Mouse (Mus musculus) heart, embryonic 16.5 days (tissue): Measurements from ENCODE around the gene Nop9. TPM values are rescaled to one million over a fixed set of nuclear protein-coding genes. Genes with fewer than 3 reads are reported as not detected.
"Not testable (repeated sequence)": the region's sequence is repeated elsewhere in the genome, so short reads cannot be mapped to it uniquely, and the experiment has no call there.

ENCODE experiments used
- ATAC-seq: fragments of 200-750 bp; cut with Nextera tagmentation; replicated peaks from 2 replicates; pipeline ENCODE4 v1.8.0; 2017; ENCODE audit warnings: moderate number of reproducible peaks; ENCODE audit not compliant: insufficient read depth, low FRiP score; ENCODE audit errors: extremely low read depth
- H3K27ac ChIP-seq: fragments of 300-500 bp; sonication (generic); 2 replicates; pipeline ENCODE4 v1.5.1; 2014; ENCODE audit warnings: mild to moderate bottlenecking, low read length, control low read depth, moderate library complexity
- H3K27me3 ChIP-seq: fragments of 300-500 bp; sonication (generic); 2 replicates; pipeline ENCODE4 v1.6.1; 2014; ENCODE audit warnings: low read length, mixed read lengths; ENCODE audit not compliant: control insufficient read depth, insufficient read depth
- H3K36me3 ChIP-seq: fragments of 300-500 bp; sonication (generic); 2 replicates; pipeline ENCODE4 v1.6.1; 2014; ENCODE audit not compliant: control insufficient read depth, insufficient read depth
- H3K4me1 ChIP-seq: fragments of 300-500 bp; sonication (generic); 2 replicates; pipeline ENCODE4 v1.6.1; 2014; ENCODE audit warnings: low read length, mixed read lengths; ENCODE audit not compliant: control insufficient read depth, insufficient read depth
- H3K4me2 ChIP-seq: fragments of 300-500 bp; sonication (generic); 2 replicates; pipeline ENCODE4 v1.6.1; 2014; ENCODE audit warnings: low read depth, mild to moderate bottlenecking, control low read depth, low read length
- H3K4me3 ChIP-seq: fragments of 300-500 bp; sonication (generic); 2 replicates; pipeline ENCODE4 v1.5.1; 2014; ENCODE audit warnings: mild to moderate bottlenecking, control low read depth, low read length
- H3K9ac ChIP-seq: fragments of 300-500 bp; sonication (generic); 2 replicates; pipeline ENCODE4 v1.6.1; 2014; ENCODE audit warnings: low read length, control low read depth
- H3K9me3 ChIP-seq: fragments of 300-500 bp; sonication (generic); replicated peaks from 2 replicates; pipeline ENCODE4 v1.6.1; 2016; ENCODE audit warnings: low read length; ENCODE audit not compliant: control insufficient read depth
- WGBS: fragments of 180-500 bp; shearing (Covaris S2); extraction: QIAGEN DNeasy Blood & Tissue Kit; methylation state at CpG from one replicate; pipeline ENCODE4 v1.1.7; 2014; 5-methylcytosine and 5-hydroxymethylcytosine counted together
- polyA plus RNA-seq: library from polyadenylated mRNA; unstranded; fragments of >200 nt; fragmentation: Nextera tagmentation; extraction: Ambion mirVana; gene quantifications from 2 replicates; pipeline ENCODE4 v1.2.1, GENCODE M21; 2015

Nop9 gene
- polyA plus RNA-seq, 1 experiment from 2014 or later: 22.7 TPM

DNA sequence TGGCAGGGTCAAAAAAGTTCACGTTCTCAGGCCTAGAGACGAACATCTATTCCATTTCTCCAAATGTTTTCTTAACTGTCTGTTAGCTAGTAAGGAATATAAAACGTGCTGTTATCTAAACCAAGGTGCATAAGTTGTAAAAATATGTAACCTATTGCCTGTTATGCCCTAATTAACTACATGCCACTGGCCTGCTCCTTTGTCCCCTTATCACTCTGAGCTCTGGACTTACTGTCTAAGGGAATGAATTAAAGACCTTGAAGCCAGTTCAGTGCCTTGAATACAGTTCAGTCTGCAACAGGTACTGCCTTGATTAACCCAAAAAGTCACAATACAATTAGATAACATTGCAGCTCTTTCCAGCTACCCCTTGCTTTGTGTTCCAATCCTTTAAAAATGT, 10.2 kb upstream of the Nop9 start:
- peaks cover 24% of the 10 kb centered on the region for H3K36me3 ChIP-seq
- H3K4me2 ChIP-seq: no peak overlapping the region
- no peaks in the 10 kb centered on the region for H3K27me3 ChIP-seq
- no peaks in the 10 kb centered on the region for H3K9me3 ChIP-seq
- H3K4me1 ChIP-seq: no peaks in the 10 kb centered on the region
- no peak for ATAC-seq
- H3K9ac ChIP-seq: no peak overlapping the region
- 48% methylated on average over 3 of the region's 3 CpGs for WGBS
- no peak overlapping the region for H3K27ac ChIP-seq
- H3K4me3 ChIP-seq: no peak overlapping the region

DNA sequence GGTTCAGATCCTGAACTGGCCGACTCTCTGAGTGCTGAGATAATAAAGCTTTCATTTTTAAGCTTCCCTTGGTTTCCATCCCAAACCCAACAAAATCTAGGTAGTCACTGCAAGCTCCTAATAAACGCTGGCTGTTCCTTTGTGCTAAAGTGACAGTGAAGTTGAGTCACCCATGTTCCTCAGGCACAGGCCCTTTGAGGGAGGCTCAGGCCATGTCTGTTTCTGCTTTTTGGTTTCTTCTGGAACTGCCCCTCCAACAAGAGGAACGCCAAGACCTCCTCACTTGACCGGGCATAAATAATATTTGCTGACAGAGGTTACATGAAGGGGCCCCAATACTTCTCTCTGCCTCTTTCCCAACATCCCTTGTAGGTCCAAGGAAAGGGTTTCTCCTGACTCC, 9.7 kb upstream of the Nop9 start:
- no peak for ATAC-seq
- Histone ChIP-seq H3K27ac (no peak overlapping the region), H3K4me1 (no peaks in the 10 kb centered on the region), H3K4me2 (no peak overlapping the region), H3K36me3 (peaks cover 26% of the 10 kb centered on the region), H3K4me3 (no peak overlapping the region), H3K9me3 (no peaks in the 10 kb centered on the region), H3K27me3 (no peaks in the 10 kb centered on the region), H3K9ac (no peak overlapping the region)
- 68% methylated on average over 4 of the region's 4 CpGs for WGBS

DNA sequence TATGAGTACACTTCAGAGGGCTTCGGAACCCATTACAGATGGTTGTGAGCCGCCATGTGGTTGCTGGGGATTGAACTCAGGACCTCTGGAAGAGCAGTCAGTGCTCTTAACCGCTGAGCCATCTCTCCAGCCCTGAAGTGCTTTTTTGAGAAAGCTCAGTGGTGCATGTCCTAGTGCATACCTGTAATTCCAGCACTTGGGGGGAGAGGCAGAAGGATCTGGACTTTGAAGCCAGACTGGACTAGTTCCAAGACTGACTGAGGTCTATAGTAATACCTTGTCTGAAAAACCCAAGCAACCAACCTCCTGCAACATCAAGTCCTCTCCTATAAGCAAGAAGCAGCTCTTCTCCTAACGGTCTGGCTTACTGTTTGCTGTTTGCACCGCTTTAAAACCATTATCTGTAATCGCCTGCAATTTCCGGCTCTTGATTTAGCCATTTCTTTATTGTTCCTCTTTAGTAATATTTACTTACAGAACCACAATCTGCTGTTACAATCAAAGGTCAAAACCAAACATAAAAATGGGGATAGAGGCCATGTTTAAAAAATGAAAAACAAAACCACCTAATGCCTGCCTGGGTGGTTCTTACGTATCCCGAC, 8.3 kb upstream of the Nop9 start:
- no peak for ATAC-seq
- Histone ChIP-seq H3K36me3 (peaks cover 26% of the 10 kb centered on the region), H3K9me3 (no peaks in the 10 kb centered on the region), H3K27me3 (no peaks in the 10 kb centered on the region), H3K4me3 (no peak overlapping the region), H3K9ac (no peak overlapping the region), H3K27ac (no peak overlapping the region), H3K4me2 (no peak overlapping the region), H3K4me1 (no peaks in the 10 kb centered on the region)
- WGBS: 89% methylated on average over 9 of the region's 9 CpGs

DNA sequence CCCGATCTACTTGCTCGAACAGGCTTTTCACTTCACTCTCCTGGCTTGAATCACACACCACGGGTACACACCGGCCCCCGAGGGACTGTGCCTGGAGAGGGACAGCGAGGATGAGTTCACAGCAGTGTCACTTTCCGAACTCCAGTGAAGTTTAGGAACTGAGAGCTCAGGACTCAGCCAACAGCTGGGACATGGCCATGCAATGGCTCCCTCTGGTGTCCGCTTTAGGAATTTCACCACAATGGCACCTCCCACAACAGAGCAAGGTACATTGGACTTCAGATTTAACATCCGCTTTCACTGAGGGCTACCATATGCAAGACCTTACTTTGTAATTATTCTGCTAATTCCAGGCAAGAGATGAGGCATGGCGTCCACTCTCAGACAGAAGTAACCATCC, 1.8 kb upstream of the Nop9 start:
- WGBS: 19% methylated on average over 10 of the region's 10 CpGs
- Histone ChIP-seq H3K27ac (no peak overlapping the region), H3K27me3 (no peaks in the 10 kb centered on the region), H3K4me2 (peak overlapping the region; percentile 29; the same call in 1 of the 2 replicates), H3K9ac (no peak overlapping the region), H3K4me1 (peaks cover 22% of the 10 kb centered on the region), H3K9me3 (no peaks in the 10 kb centered on the region), H3K4me3 (no peak overlapping the region), H3K36me3 (peaks cover 23% of the 10 kb centered on the region)
- ATAC-seq: peak; percentile 70

DNA sequence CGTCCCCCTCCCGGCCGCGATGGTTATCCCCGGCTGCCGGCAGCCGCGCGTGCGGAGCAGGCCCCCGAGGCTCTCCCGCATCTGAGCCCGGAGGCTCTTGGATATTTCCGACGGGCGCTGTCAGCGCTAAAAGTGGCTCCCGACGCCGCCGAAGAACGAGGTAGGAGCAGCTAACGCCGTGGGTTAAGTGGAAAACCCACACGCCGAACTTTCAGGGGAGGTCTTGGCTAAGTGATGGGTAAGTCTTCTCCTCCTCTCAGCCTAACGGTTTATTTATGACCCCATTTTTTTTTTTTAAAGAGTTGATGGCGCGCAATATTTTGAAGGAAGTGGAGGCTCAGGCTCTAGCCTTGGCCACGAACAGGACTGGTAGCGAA, 356 bp downstream of the Nop9 start:
- Histone ChIP-seq H3K4me2 (peak overlapping the region; percentile 94), H3K27ac (0 out of 2 replicates have a peak overlapping the region, but pooled peaks have one; percentile 26), H3K27me3 (no peaks in the 10 kb centered on the region), H3K4me3 (peak overlapping the region; percentile 92), H3K36me3 (peaks cover 16% of the 10 kb centered on the region), H3K9ac (peak overlapping the region; percentile 91), H3K9me3 (no peaks in the 10 kb centered on the region), H3K4me1 (peaks cover 22% of the 10 kb centered on the region)
- peak; percentile 37 for ATAC-seq
- under 1% methylated on average over 31 of the region's 31 CpGs for WGBS

DNA sequence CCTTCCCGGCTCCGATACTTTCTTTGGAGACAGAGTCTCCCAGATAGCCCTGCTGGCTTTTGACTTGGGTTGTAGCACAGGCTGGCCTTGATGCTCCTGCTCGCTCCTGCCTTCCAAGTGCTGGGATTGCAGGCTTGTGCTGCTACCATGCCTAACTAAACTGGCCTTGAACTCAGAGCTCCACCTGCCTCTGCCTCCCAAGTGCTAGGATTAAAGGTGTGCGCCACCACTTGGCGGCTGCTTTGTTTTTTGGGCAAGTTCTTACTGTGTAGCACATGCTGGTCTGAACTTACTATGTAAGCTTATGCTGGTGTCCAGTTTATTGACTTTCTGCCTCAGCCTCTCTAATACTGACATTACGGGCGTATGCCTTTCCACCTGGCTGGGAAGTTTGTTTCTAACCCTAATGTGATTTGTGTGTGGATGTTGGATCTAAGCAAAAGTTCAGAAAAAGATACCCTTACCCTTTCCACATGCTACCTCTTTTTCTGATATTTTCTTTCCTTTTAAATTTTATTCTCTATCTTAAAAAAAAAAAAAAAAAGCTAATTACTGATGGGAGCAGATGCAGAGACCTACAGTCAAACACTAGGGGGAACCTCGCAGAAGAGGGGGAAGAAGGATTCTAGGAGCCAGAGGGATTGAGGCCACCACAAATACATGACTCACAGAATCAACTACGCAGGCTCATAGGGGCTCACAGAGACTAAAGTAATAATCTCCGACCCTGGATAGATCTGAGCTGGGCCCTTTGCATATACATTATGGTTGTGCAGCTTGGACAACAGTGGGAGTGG, 1.8 kb downstream of the Nop9 start:
- H3K36me3 ChIP-seq: peaks cover 23% of the 10 kb centered on the region

DNA sequence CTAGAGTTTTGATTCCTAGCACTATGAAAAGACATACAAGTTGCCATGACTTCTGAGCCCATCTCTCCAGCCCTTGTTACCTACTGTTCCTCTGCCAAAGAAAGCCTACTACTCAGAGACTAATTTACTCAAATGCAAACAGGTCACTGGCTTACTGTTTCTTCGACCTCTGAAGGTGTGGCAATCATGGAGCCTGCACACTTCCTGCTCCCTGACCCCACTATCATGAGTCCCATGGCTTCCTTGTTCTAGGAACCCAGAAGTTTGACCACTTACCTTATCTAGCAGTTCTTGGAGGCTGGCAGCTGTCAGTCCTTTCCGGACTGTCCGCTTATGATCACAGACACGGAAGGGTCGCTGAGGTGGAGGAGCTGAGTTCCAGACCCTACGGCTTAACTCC, 12.1 kb downstream of the Nop9 start:
- Histone ChIP-seq H3K36me3 (peaks cover 30% of the 10 kb centered on the region), H3K27ac (no peak overlapping the region), H3K9ac (no peak overlapping the region), H3K4me2 (0 out of 2 replicates have a peak overlapping the region, but pooled peaks have one; percentile 21), H3K9me3 (no peaks in the 10 kb centered on the region), H3K27me3 (peaks cover 7% of the 10 kb centered on the region), H3K4me3 (no peak overlapping the region), H3K4me1 (peaks cover 6% of the 10 kb centered on the region; the same call in 1 of the 2 replicates)
- no peak for ATAC-seq
- 29% methylated on average over 6 of the region's 6 CpGs for WGBS

More for the DNA sequence above, 1.8 kb downstream of the Nop9 start:
- no peak overlapping the region for H3K9ac ChIP-seq
- H3K9me3 ChIP-seq: no peaks in the 10 kb centered on the region
- ATAC-seq: no peak
- no peak overlapping the region for H3K4me3 ChIP-seq
- H3K27me3 ChIP-seq: no peaks in the 10 kb centered on the region
- H3K27ac ChIP-seq: no peak overlapping the region
- H3K4me2 ChIP-seq: peak overlapping the region; percentile 94; the same call in 1 of the 2 replicates
- H3K4me1 ChIP-seq: peaks cover 22% of the 10 kb centered on the region
- 83% methylated on average over 10 of the region's 10 CpGs for WGBS

DNA sequence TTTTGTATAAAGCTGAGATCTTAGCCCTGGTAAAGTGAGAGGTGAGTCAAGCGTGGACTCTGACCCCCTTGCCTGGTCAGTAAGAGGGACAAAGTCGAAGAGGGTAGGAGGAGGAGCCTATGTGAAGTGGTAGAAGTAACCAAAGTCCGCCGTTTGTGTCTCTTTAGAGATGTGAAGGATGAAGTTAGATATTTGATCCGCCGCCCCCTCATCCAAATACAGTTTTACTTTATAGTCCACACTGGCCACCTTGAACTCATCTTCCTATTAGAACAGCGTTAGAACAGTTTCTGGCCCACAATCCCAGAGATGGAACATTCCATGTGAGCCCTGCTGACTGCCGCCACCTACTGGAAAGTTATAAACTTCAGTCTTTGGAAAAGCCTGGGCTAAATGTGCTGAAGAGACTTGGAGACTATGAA, 12.9 kb downstream of the Nop9 start, which contains the start of gene Cideb:
Gene Cideb (minus strand): TSS at position 96 of the 422 bp plus-strand sequence.
- H3K4me3 ChIP-seq: no peak within 1 kb of the TSS
- H3K27ac ChIP-seq: no peak within 1 kb of the TSS
- H3K27me3 ChIP-seq: peaks cover 7% of the 10 kb centered on the region
- WGBS: 14% methylated on average over 8 of the region's 8 CpGs
- H3K36me3 ChIP-seq: peaks cover 22% of the 10 kb centered on the region
- H3K4me1 ChIP-seq: peaks cover 12% of the 10 kb centered on the region
- peak within 1 kb of the TSS; percentile 51 for H3K4me2 ChIP-seq
- H3K9me3 ChIP-seq: no peaks in the 10 kb centered on the region
- no peak for ATAC-seq
- H3K9ac ChIP-seq: no peak within 1 kb of the TSS

DNA sequence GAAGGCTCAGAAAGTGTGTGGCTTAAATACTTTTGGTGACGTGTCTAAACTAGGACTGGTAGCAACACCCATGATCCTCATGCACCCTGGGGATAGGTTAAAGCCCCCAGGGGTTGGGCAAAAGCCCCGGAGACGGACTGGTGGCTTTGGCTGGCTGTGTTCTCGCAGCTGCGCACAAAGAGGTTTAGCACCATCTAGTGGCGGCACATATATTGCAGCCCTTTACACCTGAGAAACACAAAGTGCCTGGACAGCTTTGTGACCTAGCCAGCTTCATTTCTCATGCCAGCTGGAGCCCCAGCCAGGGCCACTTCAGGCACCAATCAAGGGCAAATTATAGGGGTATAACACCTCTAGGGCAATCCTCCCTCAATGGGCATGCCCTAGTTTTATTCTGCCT, 14.7 kb downstream of the Nop9 start:
- peaks cover 16% of the 10 kb centered on the region for H3K4me1 ChIP-seq
- not testable (repeated sequence) for H3K27me3 ChIP-seq, H3K27ac ChIP-seq, H3K36me3 ChIP-seq, ATAC-seq, H3K9me3 ChIP-seq
- WGBS: 0% methylated on average over 6 of the region's 6 CpGs
- peak overlapping the region; percentile 63 for H3K4me2 ChIP-seq
- peak overlapping the region; percentile 28 for H3K9ac ChIP-seq
- H3K4me3 ChIP-seq: peak overlapping the region; percentile 26
